Mouse (Mus musculus): ENCODE data around the gene Micall2. TPM values are rescaled to one million over a fixed set of nuclear protein-coding genes. Genes with fewer than 3 reads are reported as not detected.

Gene Micall2
- polyA plus RNA-seq, 1 experiment from 2014 or later, result 14.7 TPM

- H3K4me3 ChIP-seq (ENCODE audit: low read depth, low read length), result no peak overlapping the region
- H3K9ac ChIP-seq (ENCODE audit: low read depth, low read length), result no peak overlapping the region
- ATAC-seq, result 0 out of 2 replicates have a peak, but pooled peaks have one; percentile 32
- H3K36me3 ChIP-seq (ENCODE audit: control insufficient read depth, insufficient read depth, low read length), result no peaks in the 10 kb centered on the region
- H3K4me1 ChIP-seq (ENCODE audit: control insufficient read depth, insufficient read depth, low read length), result no peaks in the 10 kb centered on the region
- peaks cover 6% of the 10 kb centered on the region for H3K27me3 ChIP-seq (ENCODE audit: control insufficient read depth, insufficient read depth, low read depth, low read length)
- no peak overlapping the region for H3K27ac ChIP-seq (ENCODE audit: low read length)
- H3K9me3 ChIP-seq (replicated peaks; ENCODE audit: control insufficient read depth, low read length, poor library complexity, severe bottlenecking), result no peaks in the 10 kb centered on the region
- H3K4me2 ChIP-seq (ENCODE audit: low read length), result no peak overlapping the region
Measured at GRCm38 (mm10) chr5:139675707-139675967, 60.5 kb downstream of the Micall2 start.

GRCm38 (mm10) chr5:139674940-139675706 is 61.0 kb downstream of the Micall2 start:
- H3K4me1 ChIP-seq (ENCODE audit: control insufficient read depth, insufficient read depth, low read length), result no peaks in the 10 kb centered on the region
- ATAC-seq, result no peak
- WGBS, result 30% methylated on average over 13 of the region's 13 CpGs
- H3K36me3 ChIP-seq (ENCODE audit: control insufficient read depth, insufficient read depth, low read length), result no peaks in the 10 kb centered on the region
- H3K27ac ChIP-seq (ENCODE audit: low read length), result no peak overlapping the region
- H3K9me3 ChIP-seq (replicated peaks; ENCODE audit: control insufficient read depth, low read length, poor library complexity, severe bottlenecking), result no peaks in the 10 kb centered on the region
- no peak overlapping the region for H3K9ac ChIP-seq (ENCODE audit: low read depth, low read length)
- peaks cover 6% of the 10 kb centered on the region for H3K27me3 ChIP-seq (ENCODE audit: control insufficient read depth, insufficient read depth, low read depth, low read length)
- H3K4me3 ChIP-seq (ENCODE audit: low read depth, low read length), result no peak overlapping the region
- H3K4me2 ChIP-seq (ENCODE audit: low read length), result no peak overlapping the region

- H3K27ac ChIP-seq (ENCODE audit: low read length), result no peak overlapping the region
- peaks cover 25% of the 10 kb centered on the region for H3K27me3 ChIP-seq (ENCODE audit: control insufficient read depth, insufficient read depth, low read depth, low read length)
- H3K9me3 ChIP-seq (replicated peaks; ENCODE audit: control insufficient read depth, low read length, poor library complexity, severe bottlenecking), result no peaks in the 10 kb centered on the region
- no peak overlapping the region for H3K4me2 ChIP-seq (ENCODE audit: low read length)
- no peak overlapping the region for H3K4me3 ChIP-seq (ENCODE audit: low read depth, low read length)
- no peaks in the 10 kb centered on the region for H3K36me3 ChIP-seq (ENCODE audit: control insufficient read depth, insufficient read depth, low read length)
- WGBS, result 18% methylated on average over 8 of the region's 8 CpGs
- peaks cover 3% of the 10 kb centered on the region; the same call in 1 of the 2 replicates for H3K4me1 ChIP-seq (ENCODE audit: control insufficient read depth, insufficient read depth, low read length)
- no peak for ATAC-seq
- no peak overlapping the region for H3K9ac ChIP-seq (ENCODE audit: low read depth, low read length)
Measured at GRCm38 (mm10) chr5:139669380-139669779, 66.8 kb downstream of the Micall2 start.

- ATAC-seq, result peak; percentile 63; the same call in 1 of the 2 replicates
- Histone ChIP-seq H3K4me1 (ENCODE audit: control insufficient read depth, insufficient read depth, low read length) (peaks cover 3% of the 10 kb centered on the region; the same call in 1 of the 2 replicates), H3K4me2 (ENCODE audit: low read length) (peak overlapping the region; percentile 46), H3K4me3 (ENCODE audit: low read depth, low read length) (peak overlapping the region; percentile 14; the same call in 1 of the 2 replicates), H3K36me3 (ENCODE audit: control insufficient read depth, insufficient read depth, low read length) (no peaks in the 10 kb centered on the region), H3K9ac (ENCODE audit: low read depth, low read length) (0 out of 2 replicates have a peak overlapping the region, but pooled peaks have one; percentile 45), H3K9me3 (replicated peaks; ENCODE audit: control insufficient read depth, low read length, poor library complexity, severe bottlenecking) (no peaks in the 10 kb centered on the region), H3K27ac (ENCODE audit: low read length) (no peak overlapping the region), H3K27me3 (ENCODE audit: control insufficient read depth, insufficient read depth, low read depth, low read length) (peaks cover 24% of the 10 kb centered on the region)
- WGBS, result 1% methylated on average over 24 of the region's 24 CpGs
Measured at GRCm38 (mm10) chr5:139668494-139668893, 67.6 kb downstream of the Micall2 start.

GRCm38 (mm10) chr5:139666496-139666895 is 69.6 kb downstream of the Micall2 start:
- WGBS, result 43% methylated on average over 2 of the region's 2 CpGs
- H3K36me3 ChIP-seq (ENCODE audit: control insufficient read depth, insufficient read depth, low read length), result no peaks in the 10 kb centered on the region
- H3K4me1 ChIP-seq (ENCODE audit: control insufficient read depth, insufficient read depth, low read length), result peaks cover 3% of the 10 kb centered on the region; the same call in 1 of the 2 replicates
- H3K4me3 ChIP-seq (ENCODE audit: low read depth, low read length), result no peak overlapping the region
- H3K9ac ChIP-seq (ENCODE audit: low read depth, low read length), result no peak overlapping the region
- H3K4me2 ChIP-seq (ENCODE audit: low read length), result no peak overlapping the region
- no peaks in the 10 kb centered on the region for H3K9me3 ChIP-seq (replicated peaks; ENCODE audit: control insufficient read depth, low read length, poor library complexity, severe bottlenecking)
- H3K27ac ChIP-seq (ENCODE audit: low read length), result no peak overlapping the region
- ATAC-seq, result no peak
- H3K27me3 ChIP-seq (ENCODE audit: control insufficient read depth, insufficient read depth, low read depth, low read length), result peaks cover 19% of the 10 kb centered on the region

- Histone ChIP-seq H3K9ac (ENCODE audit: low read depth, low read length) (no peak overlapping the region), H3K36me3 (ENCODE audit: control insufficient read depth, insufficient read depth, low read length) (no peaks in the 10 kb centered on the region), H3K4me3 (ENCODE audit: low read depth, low read length) (no peak overlapping the region), H3K4me1 (ENCODE audit: control insufficient read depth, insufficient read depth, low read length) (peaks cover 3% of the 10 kb centered on the region; the same call in 1 of the 2 replicates), H3K27me3 (ENCODE audit: control insufficient read depth, insufficient read depth, low read depth, low read length) (peaks cover 20% of the 10 kb centered on the region), H3K27ac (ENCODE audit: low read length) (no peak overlapping the region), H3K4me2 (ENCODE audit: low read length) (no peak overlapping the region), H3K9me3 (replicated peaks; ENCODE audit: control insufficient read depth, low read length, poor library complexity, severe bottlenecking) (no peaks in the 10 kb centered on the region)
- WGBS, result 61% methylated on average over 3 of the region's 3 CpGs
- ATAC-seq, result no peak
Measured at GRCm38 (mm10) chr5:139665375-139665774, 70.8 kb downstream of the Micall2 start.

GRCm38 (mm10) chr5:139661713-139662112 is 74.4 kb downstream of the Micall2 start:
- Histone ChIP-seq H3K36me3 (ENCODE audit: control insufficient read depth, insufficient read depth, low read length) (no peaks in the 10 kb centered on the region), H3K9ac (ENCODE audit: low read depth, low read length) (no peak overlapping the region), H3K4me3 (ENCODE audit: low read depth, low read length) (no peak overlapping the region), H3K4me2 (ENCODE audit: low read length) (no peak overlapping the region), H3K9me3 (replicated peaks; ENCODE audit: control insufficient read depth, low read length, poor library complexity, severe bottlenecking) (no peaks in the 10 kb centered on the region), H3K27me3 (ENCODE audit: control insufficient read depth, insufficient read depth, low read depth, low read length) (peaks cover 2% of the 10 kb centered on the region), H3K4me1 (ENCODE audit: control insufficient read depth, insufficient read depth, low read length) (peaks cover 5% of the 10 kb centered on the region), H3K27ac (ENCODE audit: low read length) (no peak overlapping the region)
- 74% methylated on average over 7 of the region's 8 CpGs for WGBS
- no peak for ATAC-seq

- peak overlapping the region; percentile 18; the same call in 1 of the 2 replicates for H3K4me3 ChIP-seq (ENCODE audit: low read depth, low read length)
- WGBS, result under 1% methylated on average over 18 of the region's 18 CpGs
Measured at GRCm38 (mm10) chr5:139659307-139659706, 76.8 kb downstream of the Micall2 start.

GRCm38 (mm10) chr5:139658865-139659264 is 77.3 kb downstream of the Micall2 start:
- Histone ChIP-seq H3K27ac (ENCODE audit: low read length) (no peak overlapping the region), H3K4me1 (ENCODE audit: control insufficient read depth, insufficient read depth, low read length) (peaks cover 5% of the 10 kb centered on the region), H3K4me2 (ENCODE audit: low read length) (peak overlapping the region; percentile 46; the same call in 1 of the 2 replicates), H3K9ac (ENCODE audit: low read depth, low read length) (no peak overlapping the region), H3K4me3 (ENCODE audit: low read depth, low read length) (no peak overlapping the region), H3K27me3 (ENCODE audit: control insufficient read depth, insufficient read depth, low read depth, low read length) (peaks cover 2% of the 10 kb centered on the region), H3K36me3 (ENCODE audit: control insufficient read depth, insufficient read depth, low read length) (no peaks in the 10 kb centered on the region), H3K9me3 (replicated peaks; ENCODE audit: control insufficient read depth, low read length, poor library complexity, severe bottlenecking) (no peaks in the 10 kb centered on the region)
- no peak for ATAC-seq
- 17% methylated on average over 7 of the region's 7 CpGs for WGBS

More at GRCm38 (mm10) chr5:139659307-139659706, 76.8 kb downstream of the Micall2 start:
- peak overlapping the region; percentile 46 for H3K4me2 ChIP-seq (ENCODE audit: low read length)
- H3K9ac ChIP-seq (ENCODE audit: low read depth, low read length), result peak overlapping the region; percentile 44; the same call in 1 of the 2 replicates
- H3K36me3 ChIP-seq (ENCODE audit: control insufficient read depth, insufficient read depth, low read length), result no peaks in the 10 kb centered on the region
- H3K27me3 ChIP-seq (ENCODE audit: control insufficient read depth, insufficient read depth, low read depth, low read length), result peaks cover 2% of the 10 kb centered on the region
- H3K9me3 ChIP-seq (replicated peaks; ENCODE audit: control insufficient read depth, low read length, poor library complexity, severe bottlenecking), result no peaks in the 10 kb centered on the region
- ATAC-seq, result no peak
- no peak overlapping the region for H3K27ac ChIP-seq (ENCODE audit: low read length)
- H3K4me1 ChIP-seq (ENCODE audit: control insufficient read depth, insufficient read depth, low read length), result peaks cover 5% of the 10 kb centered on the region
